Mouse (Mus musculus): ENCODE results near the gene Arhgef40.

The Arhgef40 gene

GRCm38 (mm10) chr14:51984247-51985231 is at the start of gene Arhgef40:
Gene Arhgef40 (plus strand): TSS chr14:51984719.
- peak; percentile 66 for DNase-seq

- DNase-seq = no peak
These were observed 45.5 kb upstream of the Arhgef40 start for GRCm38 (mm10) chr14:51939005-51939404.

GRCm38 (mm10) chr14:51940944-51941560 is 43.5 kb upstream of the Arhgef40 start:
- DNase-seq = no peak

DNA sequence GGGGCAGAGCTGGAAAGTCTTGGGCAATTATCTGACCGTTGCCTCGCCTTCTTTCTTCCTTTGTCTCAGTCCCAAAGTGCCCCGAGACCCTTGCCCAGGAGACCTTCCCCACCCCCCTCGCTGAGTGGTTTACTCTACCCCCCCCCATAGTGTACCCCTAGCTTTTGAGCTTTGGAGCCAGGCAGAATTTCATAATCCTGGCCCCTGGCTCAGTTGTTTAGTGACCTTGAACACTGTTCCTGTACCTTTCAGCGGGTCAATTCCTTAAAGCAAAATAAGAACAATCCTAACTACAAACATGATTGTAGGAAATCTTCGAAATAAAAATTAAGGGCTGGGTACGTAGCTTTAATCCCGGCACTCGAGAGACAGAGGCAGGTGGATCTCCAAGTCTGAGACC is 42.9 kb upstream of the Arhgef40 start:
- DNase-seq = no peak

DNA sequence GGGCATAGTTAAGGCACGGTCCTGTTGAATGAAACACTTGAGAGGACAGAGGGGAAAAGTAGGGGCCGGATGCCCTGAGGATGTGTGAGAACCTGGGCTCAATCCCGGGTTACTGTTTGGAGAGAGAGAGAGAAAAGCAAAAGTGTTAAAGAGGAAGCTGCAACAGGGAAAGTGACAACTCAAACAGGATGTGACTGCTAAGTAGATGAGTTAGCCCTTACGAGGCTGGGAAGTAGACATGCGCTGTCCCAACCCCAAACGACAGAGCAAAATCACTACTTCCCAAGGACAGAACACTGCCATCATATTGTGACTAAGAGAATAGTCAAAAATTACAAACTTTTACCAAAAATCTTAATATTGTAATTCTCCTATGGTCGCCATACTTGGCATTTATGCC is 42.3 kb upstream of the Arhgef40 start:
- DNase-seq = no peak

- no peak for DNase-seq
These were observed 41.2 kb upstream of the Arhgef40 start for GRCm38 (mm10) chr14:51943336-51943735.

- no peak for DNase-seq
These were observed 24.2 kb upstream of the Arhgef40 start for GRCm38 (mm10) chr14:51960316-51960715.

GRCm38 (mm10) chr14:51967400-51967799 is 17.1 kb upstream of the Arhgef40 start:
- DNase-seq = no peak

- DNase-seq = no peak
These were observed 5.3 kb upstream of the Arhgef40 start for GRCm38 (mm10) chr14:51979252-51979651.

- no peak for DNase-seq
These were observed 1.3 kb upstream of the Arhgef40 start for GRCm38 (mm10) chr14:51983251-51983650.

- DNase-seq = no peak
These were observed 668 bp upstream of the Arhgef40 start for GRCm38 (mm10) chr14:51983855-51984246.

GRCm38 (mm10) chr14:51985301-51986152 is 1.0 kb downstream of the Arhgef40 start:
- peak; percentile 83 for DNase-seq

GRCm38 (mm10) chr14:51986153-51986505 is 1.6 kb downstream of the Arhgef40 start:
- DNase-seq = no peak

GRCm38 (mm10) chr14:51987177-51987576 is 2.7 kb downstream of the Arhgef40 start:
- DNase-seq = no peak

DNA sequence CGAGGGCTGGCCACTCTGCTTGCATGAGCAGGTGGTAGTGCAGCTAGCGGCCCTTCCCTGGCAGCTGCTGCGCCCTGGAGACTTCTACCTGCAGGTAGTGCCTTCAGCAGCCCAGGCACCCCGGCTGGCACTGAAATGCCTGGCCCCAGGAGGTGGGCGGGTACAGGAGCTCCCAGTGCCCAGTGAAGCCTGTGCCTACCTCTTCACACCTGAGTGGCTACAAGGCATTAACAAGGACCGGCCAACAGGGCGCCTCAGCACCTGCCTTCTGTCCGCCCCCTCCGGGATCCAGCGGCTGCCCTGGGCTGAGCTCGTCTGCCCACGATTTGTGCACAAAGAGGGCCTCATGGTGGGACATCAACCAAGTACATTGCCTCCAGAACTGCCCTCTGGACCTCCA is 4.2 kb downstream of the Arhgef40 start:
- DNase-seq = no peak

GRCm38 (mm10) chr14:51989461-51989970 is 5.0 kb downstream of the Arhgef40 start:
- peak; percentile 48 for DNase-seq

DNA sequence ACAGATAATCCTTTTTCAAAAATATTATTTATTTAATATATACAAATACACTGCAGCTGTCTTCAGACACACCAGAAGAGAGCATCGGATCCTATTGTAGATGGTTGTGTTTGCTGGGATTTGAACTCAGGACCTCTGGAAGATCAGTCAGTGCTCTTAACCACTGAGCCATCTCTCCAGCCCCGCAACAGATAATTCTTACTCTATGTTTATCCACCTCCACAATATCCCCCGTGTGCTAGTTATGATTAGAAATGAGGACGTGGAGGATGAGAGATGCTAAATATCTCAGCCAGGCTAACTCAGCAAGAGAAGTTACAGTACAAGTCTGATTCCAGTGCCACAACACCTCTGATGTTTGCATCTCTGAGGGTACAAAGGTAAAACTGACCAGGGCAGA is 9.9 kb downstream of the Arhgef40 start:
- no peak for DNase-seq

DNA sequence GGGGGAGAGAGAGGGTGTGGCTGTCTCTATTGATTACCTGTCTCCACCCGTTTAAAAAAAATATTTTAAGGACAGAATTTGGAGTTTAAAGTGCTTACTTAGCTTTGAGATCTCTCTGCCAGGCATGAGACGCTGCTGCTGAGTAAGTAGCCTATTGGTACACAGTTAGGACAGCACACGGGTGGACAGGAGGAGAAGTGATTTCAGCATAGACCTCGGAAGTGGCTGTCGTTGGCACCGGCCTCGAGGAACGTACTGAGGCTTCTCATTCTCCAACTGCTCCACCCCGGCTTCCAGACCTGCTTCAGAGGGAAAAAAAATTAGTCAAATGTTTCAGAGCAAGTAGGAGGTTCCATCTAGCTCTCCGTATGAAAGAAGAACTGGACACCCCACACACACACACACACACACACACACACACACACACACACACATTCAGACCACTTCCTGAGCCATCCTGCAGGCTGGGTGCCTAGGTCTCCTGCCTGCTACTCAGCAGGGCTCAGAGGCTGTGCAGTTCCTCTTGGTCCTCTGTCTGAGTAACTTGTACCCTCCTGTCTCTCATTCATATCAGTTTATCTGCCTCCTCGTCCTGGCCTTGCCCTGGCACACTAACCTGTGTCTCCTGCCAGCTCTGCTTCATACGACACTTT is 10.8 kb downstream of the Arhgef40 start:
- DNase-seq = no peak

- no peak for DNase-seq
These were observed 11.8 kb downstream of the Arhgef40 start for GRCm38 (mm10) chr14:51996231-51996841.

- no peak for DNase-seq
These were observed 12.3 kb downstream of the Arhgef40 start for GRCm38 (mm10) chr14:51996866-51997265.

DNA sequence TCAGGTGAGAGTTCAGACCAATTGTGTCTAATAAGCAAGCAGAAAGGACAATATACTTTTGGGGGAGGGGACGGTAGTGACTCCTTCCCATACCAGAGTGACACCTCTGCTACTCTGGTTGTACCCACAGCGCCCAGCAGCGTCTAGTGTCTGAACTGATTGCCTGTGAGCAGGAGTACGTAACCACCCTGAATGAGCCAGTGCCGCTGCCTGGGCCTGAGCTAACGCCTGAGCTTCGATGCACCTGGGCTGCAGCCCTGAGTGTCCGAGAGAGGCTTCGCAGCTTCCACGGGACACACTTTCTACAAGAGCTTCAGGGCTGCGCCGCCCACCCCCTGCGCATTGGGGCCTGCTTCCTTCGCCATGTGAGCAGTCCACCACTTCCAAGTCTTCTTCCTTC is 13.0 kb downstream of the Arhgef40 start:
- no peak for DNase-seq

GRCm38 (mm10) chr14:52003981-52004495 is 19.5 kb downstream of the Arhgef40 start:
- peak; percentile 93 for DNase-seq

Data from layer of hippocampus, adult 9-11 months (tissue).